Mouse (Mus musculus): ENCODE measurements around the gene Abcf3. TPM values are rescaled to one million over a fixed set of nuclear protein-coding genes. Genes with fewer than 3 reads are reported as not detected.
A peak's percentile ranks its signal among the peaks of the same experiment; 100 is the strongest.

Gene Abcf3
- polyA plus RNA-seq, 1 experiment, result 70.8 TPM

- Histone ChIP-seq H3K27ac (ENCODE audit: control insufficient read depth, insufficient read depth, low read length) (peak within 1 kb of the TSS; percentile 11; the same call in 1 of the 2 replicates), H3K36me3 (ENCODE audit: control insufficient read depth, insufficient read depth, low read length) (no peaks in the 10 kb centered on the region), H3K4me1 (replicated peaks; ENCODE audit: control insufficient read depth, insufficient read depth, low read length) (peaks cover 10% of the 10 kb centered on the region), H3K27me3 (ENCODE audit: control insufficient read depth, insufficient read depth, low read length) (no peaks in the 10 kb centered on the region), H3K4me3 (ENCODE audit: control insufficient read depth, insufficient read depth, low read length) (peak within 1 kb of the TSS; percentile 97)
- peak; percentile 83 for DNase-seq
- WGBS, result under 1% methylated on average over 55 of the region's 55 CpGs
- peak; percentile 24; the same call in 1 of the 2 replicates for TF ChIP-seq CTCF (IDR thresholded peaks at IDR 0.05; ENCODE audit: borderline replicate concordance, control insufficient read depth, extremely low read depth, insufficient read depth, low read length, poor library complexity)
- peak; percentile 27; the same call in 1 of the 2 replicates for TF ChIP-seq POLR2A (IDR thresholded peaks at IDR 0.05; ENCODE audit: control insufficient read depth, extremely low read depth, insufficient read depth, low read length, poor library complexity)
Observed at GRCm38 (mm10) chr16:20516726-20517201, 31.6 kb upstream of the Abcf3 start, which contains the start of gene Dvl3. Dvl3 (plus strand) TSS chr16:20516982.

GRCm38 (mm10) chr16:20517216-20517615 lies 31.2 kb upstream of the Abcf3 start:
- no peaks in the 10 kb centered on the region for H3K27me3 ChIP-seq (ENCODE audit: control insufficient read depth, insufficient read depth, low read length)
- peaks cover 10% of the 10 kb centered on the region for H3K4me1 ChIP-seq (replicated peaks; ENCODE audit: control insufficient read depth, insufficient read depth, low read length)
- H3K36me3 ChIP-seq (ENCODE audit: control insufficient read depth, insufficient read depth, low read length), result no peaks in the 10 kb centered on the region
- H3K27ac ChIP-seq (ENCODE audit: control insufficient read depth, insufficient read depth, low read length), result peak overlapping the region; percentile 11; the same call in 1 of the 2 replicates
- 1% methylated on average over 26 of the region's 26 CpGs for WGBS
- H3K4me3 ChIP-seq (ENCODE audit: control insufficient read depth, insufficient read depth, low read length), result peak overlapping the region; percentile 97
- TF ChIP-seq CTCF (IDR thresholded peaks at IDR 0.05; ENCODE audit: borderline replicate concordance, control insufficient read depth, extremely low read depth, insufficient read depth, low read length, poor library complexity), result no peak
- TF ChIP-seq POLR2A (IDR thresholded peaks at IDR 0.05; ENCODE audit: control insufficient read depth, extremely low read depth, insufficient read depth, low read length, poor library complexity), result no peak; the same call in 1 of the 2 replicates
- peak; percentile 47 for DNase-seq

DNA sequence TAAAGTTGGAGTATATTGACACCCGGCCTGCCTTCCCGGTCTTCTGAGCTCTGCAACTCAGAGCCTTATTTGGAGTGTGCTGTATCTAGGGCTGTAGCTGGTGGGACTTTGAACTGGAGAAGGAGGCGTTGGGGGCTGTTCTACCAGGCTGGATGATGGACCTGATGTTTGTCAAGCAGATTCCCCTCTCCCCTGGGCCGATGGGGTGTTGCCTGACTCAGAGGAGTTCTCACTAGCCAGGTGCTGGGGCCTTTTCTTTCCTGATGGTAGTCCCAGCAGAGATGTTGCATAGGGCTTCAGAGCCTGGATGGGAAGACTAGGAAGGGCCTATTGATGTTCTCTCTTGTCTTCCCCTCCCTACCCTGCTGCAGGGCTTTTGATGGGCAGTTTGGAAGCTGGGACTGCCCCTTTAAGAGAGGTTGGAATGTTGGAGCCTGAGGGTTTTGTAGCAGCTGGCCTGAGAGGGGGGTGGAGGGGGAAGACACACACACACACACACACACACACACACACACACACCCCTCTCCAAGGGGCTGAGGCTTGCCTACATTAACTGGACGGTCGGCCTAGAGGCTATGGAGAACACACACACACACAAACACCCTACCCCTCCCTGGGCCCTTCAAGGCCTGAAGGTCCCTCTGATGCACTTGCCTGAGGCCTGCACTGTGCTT lies 30.5 kb upstream of the Abcf3 start:
- WGBS, result 22% methylated on average over 6 of the region's 6 CpGs
- no peak for TF ChIP-seq CTCF (IDR thresholded peaks at IDR 0.05; ENCODE audit: borderline replicate concordance, control insufficient read depth, extremely low read depth, insufficient read depth, low read length, poor library complexity)
- Histone ChIP-seq H3K4me1 (replicated peaks; ENCODE audit: control insufficient read depth, insufficient read depth, low read length) (peaks cover 10% of the 10 kb centered on the region), H3K27ac (ENCODE audit: control insufficient read depth, insufficient read depth, low read length) (no peak overlapping the region), H3K27me3 (ENCODE audit: control insufficient read depth, insufficient read depth, low read length) (no peaks in the 10 kb centered on the region), H3K36me3 (ENCODE audit: control insufficient read depth, insufficient read depth, low read length) (no peaks in the 10 kb centered on the region), H3K4me3 (ENCODE audit: control insufficient read depth, insufficient read depth, low read length) (peak overlapping the region; percentile 97)
- DNase-seq, result peak; percentile 14

- Histone ChIP-seq H3K4me1 (replicated peaks; ENCODE audit: control insufficient read depth, insufficient read depth, low read length) (no peaks in the 10 kb centered on the region), H3K27me3 (ENCODE audit: control insufficient read depth, insufficient read depth, low read length) (no peaks in the 10 kb centered on the region), H3K27ac (ENCODE audit: control insufficient read depth, insufficient read depth, low read length) (no peak overlapping the region), H3K4me3 (ENCODE audit: control insufficient read depth, insufficient read depth, low read length) (no peak overlapping the region), H3K36me3 (ENCODE audit: control insufficient read depth, insufficient read depth, low read length) (peaks cover 25% of the 10 kb centered on the region)
- WGBS, result 97% methylated on average over 10 of the region's 10 CpGs
- DNase-seq, result no peak
- TF ChIP-seq POLR2A (IDR thresholded peaks at IDR 0.05; ENCODE audit: control insufficient read depth, extremely low read depth, insufficient read depth, low read length, poor library complexity), result no peak
- no peak for TF ChIP-seq CTCF (IDR thresholded peaks at IDR 0.05; ENCODE audit: borderline replicate concordance, control insufficient read depth, extremely low read depth, insufficient read depth, low read length, poor library complexity)
Observed at GRCm38 (mm10) chr16:20523886-20524285, 24.5 kb upstream of the Abcf3 start.

- H3K4me3 ChIP-seq (ENCODE audit: control insufficient read depth, insufficient read depth, low read length), result no peak overlapping the region
- H3K36me3 ChIP-seq (ENCODE audit: control insufficient read depth, insufficient read depth, low read length), result peaks cover 32% of the 10 kb centered on the region
- H3K27me3 ChIP-seq (ENCODE audit: control insufficient read depth, insufficient read depth, low read length), result no peaks in the 10 kb centered on the region
- no peaks in the 10 kb centered on the region for H3K4me1 ChIP-seq (replicated peaks; ENCODE audit: control insufficient read depth, insufficient read depth, low read length)
- DNase-seq, result no peak
- no peak for TF ChIP-seq CTCF (IDR thresholded peaks at IDR 0.05; ENCODE audit: borderline replicate concordance, control insufficient read depth, extremely low read depth, insufficient read depth, low read length, poor library complexity)
- TF ChIP-seq POLR2A (IDR thresholded peaks at IDR 0.05; ENCODE audit: control insufficient read depth, extremely low read depth, insufficient read depth, low read length, poor library complexity), result no peak
- no peak overlapping the region for H3K27ac ChIP-seq (ENCODE audit: control insufficient read depth, insufficient read depth, low read length)
- WGBS, result 94% methylated on average over 5 of the region's 5 CpGs
Observed at GRCm38 (mm10) chr16:20528779-20529178, 19.6 kb upstream of the Abcf3 start.

GRCm38 (mm10) chr16:20529375-20529774 lies 19.0 kb upstream of the Abcf3 start:
- no peak for DNase-seq
- Histone ChIP-seq H3K27ac (ENCODE audit: control insufficient read depth, insufficient read depth, low read length) (no peak overlapping the region), H3K4me3 (ENCODE audit: control insufficient read depth, insufficient read depth, low read length) (no peak overlapping the region), H3K36me3 (ENCODE audit: control insufficient read depth, insufficient read depth, low read length) (peaks cover 29% of the 10 kb centered on the region), H3K4me1 (replicated peaks; ENCODE audit: control insufficient read depth, insufficient read depth, low read length) (no peaks in the 10 kb centered on the region), H3K27me3 (ENCODE audit: control insufficient read depth, insufficient read depth, low read length) (no peaks in the 10 kb centered on the region)
- 100% methylated on average over 1 of the region's 1 CpGs for WGBS
- TF ChIP-seq CTCF (IDR thresholded peaks at IDR 0.05; ENCODE audit: borderline replicate concordance, control insufficient read depth, extremely low read depth, insufficient read depth, low read length, poor library complexity) (no peak), POLR2A (IDR thresholded peaks at IDR 0.05; ENCODE audit: control insufficient read depth, extremely low read depth, insufficient read depth, low read length, poor library complexity) (no peak)

Measured in thymus, adult 2 months (tissue).